Mouse (Mus musculus): ENCODE data around the gene Nudcd3. TPM values are rescaled to one million over a fixed set of nuclear protein-coding genes. Genes with fewer than 3 reads are reported as not detected.

The Nudcd3 gene
- polyA plus RNA-seq, 1 experiment from 2014 or later = 39.0 TPM

DNA sequence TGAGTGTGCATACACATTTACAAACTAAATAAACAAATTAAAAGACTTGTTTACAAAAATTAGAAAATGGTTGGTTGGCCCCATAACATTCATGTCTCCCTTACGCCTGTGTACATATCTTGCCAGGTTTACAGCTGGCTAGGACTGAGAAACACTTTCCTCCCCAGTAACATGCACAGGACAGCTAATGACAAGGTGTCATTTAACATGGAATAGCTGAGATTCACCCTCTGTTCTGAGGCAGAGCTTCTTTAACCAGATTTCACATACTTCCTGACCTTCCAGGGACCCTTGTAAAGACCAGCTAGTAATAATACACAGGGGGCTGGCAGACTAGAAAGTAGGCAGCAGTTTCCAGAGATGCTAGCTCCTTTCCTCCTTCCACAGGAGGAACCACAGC, 7.9 kb upstream of the Nudcd3 start:
- no peaks in the 10 kb centered on the region for H3K9me3 ChIP-seq (replicated peaks; ENCODE audit: control insufficient read depth, low read length)
- no peak overlapping the region for H3K4me2 ChIP-seq (ENCODE audit: low read depth, low read length)
- no peak overlapping the region for H3K9ac ChIP-seq (ENCODE audit: low read length)
- no peaks in the 10 kb centered on the region for H3K36me3 ChIP-seq (ENCODE audit: control insufficient read depth, insufficient read depth, low read length)
- H3K4me1 ChIP-seq (ENCODE audit: control insufficient read depth, insufficient read depth, low read length) = no peaks in the 10 kb centered on the region
- no peaks in the 10 kb centered on the region for H3K27me3 ChIP-seq (ENCODE audit: control insufficient read depth, insufficient read depth, low read length)
- no peak overlapping the region for H3K27ac ChIP-seq (ENCODE audit: low read length)
- no peak overlapping the region for H3K4me3 ChIP-seq (replicated peaks; ENCODE audit: low read length)
- 65% methylated on average over 1 of the region's 1 CpGs for WGBS
- no peak for ATAC-seq (ENCODE audit: insufficient read depth, low FRiP score)

GRCm38 (mm10) chr11:6207090-6207489, 6.9 kb upstream of the Nudcd3 start:
- no peaks in the 10 kb centered on the region for H3K9me3 ChIP-seq (replicated peaks; ENCODE audit: control insufficient read depth, low read length)
- H3K4me3 ChIP-seq (replicated peaks; ENCODE audit: low read length) = no peak overlapping the region
- 78% methylated on average over 2 of the region's 2 CpGs for WGBS
- no peaks in the 10 kb centered on the region for H3K27me3 ChIP-seq (ENCODE audit: control insufficient read depth, insufficient read depth, low read length)
- H3K4me2 ChIP-seq (ENCODE audit: low read depth, low read length) = no peak overlapping the region
- 0 out of 2 replicates have a peak, but pooled peaks have one; percentile 29 for ATAC-seq (ENCODE audit: insufficient read depth, low FRiP score)
- H3K27ac ChIP-seq (ENCODE audit: low read length) = no peak overlapping the region
- H3K9ac ChIP-seq (ENCODE audit: low read length) = no peak overlapping the region
- H3K36me3 ChIP-seq (ENCODE audit: control insufficient read depth, insufficient read depth, low read length) = no peaks in the 10 kb centered on the region
- no peaks in the 10 kb centered on the region for H3K4me1 ChIP-seq (ENCODE audit: control insufficient read depth, insufficient read depth, low read length)

DNA sequence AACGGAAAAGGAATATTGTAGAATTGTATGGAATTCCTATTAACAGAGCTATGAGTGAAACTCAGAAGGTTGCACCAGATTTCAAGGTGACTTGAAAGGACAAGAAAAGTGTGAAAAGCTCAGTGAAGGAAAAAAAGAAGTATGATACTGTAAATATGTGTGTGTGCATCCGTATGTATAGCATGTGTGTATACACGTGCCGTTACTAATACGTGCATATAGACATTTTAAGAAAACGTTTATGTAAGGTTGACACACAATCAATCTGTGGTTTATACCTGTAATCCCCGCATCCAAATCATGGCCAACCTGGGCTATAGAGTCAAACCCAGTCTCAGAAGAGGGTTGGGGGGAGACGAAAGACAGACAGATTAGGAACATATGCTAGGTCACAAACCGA, 355 bp upstream of the Nudcd3 start:
- H3K27me3 ChIP-seq (ENCODE audit: control insufficient read depth, insufficient read depth, low read length) = no peaks in the 10 kb centered on the region
- no peaks in the 10 kb centered on the region for H3K36me3 ChIP-seq (ENCODE audit: control insufficient read depth, insufficient read depth, low read length)
- peak overlapping the region; percentile 94 for H3K9ac ChIP-seq (ENCODE audit: low read length)
- H3K9me3 ChIP-seq (replicated peaks; ENCODE audit: control insufficient read depth, low read length) = no peaks in the 10 kb centered on the region
- peaks cover 8% of the 10 kb centered on the region for H3K4me1 ChIP-seq (ENCODE audit: control insufficient read depth, insufficient read depth, low read length)
- no peak; the same call in 1 of the 2 replicates for ATAC-seq (ENCODE audit: insufficient read depth, low FRiP score)
- peak overlapping the region; percentile 94 for H3K27ac ChIP-seq (ENCODE audit: low read length)
- H3K4me2 ChIP-seq (ENCODE audit: low read depth, low read length) = peak overlapping the region; percentile 96
- WGBS = 23% methylated on average over 9 of the region's 9 CpGs
- H3K4me3 ChIP-seq (replicated peaks; ENCODE audit: low read length) = peak overlapping the region; percentile 100

- ATAC-seq (ENCODE audit: insufficient read depth, low FRiP score) = peak; percentile 70
- peak within 1 kb of the TSS; percentile 94 for H3K27ac ChIP-seq (ENCODE audit: low read length)
- no peaks in the 10 kb centered on the region for H3K9me3 ChIP-seq (replicated peaks; ENCODE audit: control insufficient read depth, low read length)
- H3K27me3 ChIP-seq (ENCODE audit: control insufficient read depth, insufficient read depth, low read length) = no peaks in the 10 kb centered on the region
- peak within 1 kb of the TSS; percentile 94 for H3K9ac ChIP-seq (ENCODE audit: low read length)
- H3K36me3 ChIP-seq (ENCODE audit: control insufficient read depth, insufficient read depth, low read length) = no peaks in the 10 kb centered on the region
- 1% methylated on average over 35 of the region's 35 CpGs for WGBS
- H3K4me2 ChIP-seq (ENCODE audit: low read depth, low read length) = peak within 1 kb of the TSS; percentile 96
- H3K4me3 ChIP-seq (replicated peaks; ENCODE audit: low read length) = peak within 1 kb of the TSS; percentile 100
- peaks cover 8% of the 10 kb centered on the region for H3K4me1 ChIP-seq (ENCODE audit: control insufficient read depth, insufficient read depth, low read length)
Observed at GRCm38 (mm10) chr11:6199410-6200086, 667 bp downstream of the Nudcd3 start, which contains the start of gene A730071L15Rik. A730071L15Rik (plus strand) TSS chr11:6200029.

GRCm38 (mm10) chr11:6198449-6198848, 1.8 kb downstream of the Nudcd3 start:
- 85% methylated on average over 4 of the region's 4 CpGs for WGBS
- no peak for ATAC-seq (ENCODE audit: insufficient read depth, low FRiP score)
- no peak overlapping the region for H3K9ac ChIP-seq (ENCODE audit: low read length)
- peaks cover 8% of the 10 kb centered on the region for H3K4me1 ChIP-seq (ENCODE audit: control insufficient read depth, insufficient read depth, low read length)
- peak overlapping the region; percentile 100; the same call in 1 of the 2 replicates for H3K4me3 ChIP-seq (replicated peaks; ENCODE audit: low read length)
- no peaks in the 10 kb centered on the region for H3K9me3 ChIP-seq (replicated peaks; ENCODE audit: control insufficient read depth, low read length)
- no peaks in the 10 kb centered on the region for H3K27me3 ChIP-seq (ENCODE audit: control insufficient read depth, insufficient read depth, low read length)
- peak overlapping the region; percentile 96 for H3K4me2 ChIP-seq (ENCODE audit: low read depth, low read length)
- no peaks in the 10 kb centered on the region for H3K36me3 ChIP-seq (ENCODE audit: control insufficient read depth, insufficient read depth, low read length)
- H3K27ac ChIP-seq (ENCODE audit: low read length) = no peak overlapping the region

DNA sequence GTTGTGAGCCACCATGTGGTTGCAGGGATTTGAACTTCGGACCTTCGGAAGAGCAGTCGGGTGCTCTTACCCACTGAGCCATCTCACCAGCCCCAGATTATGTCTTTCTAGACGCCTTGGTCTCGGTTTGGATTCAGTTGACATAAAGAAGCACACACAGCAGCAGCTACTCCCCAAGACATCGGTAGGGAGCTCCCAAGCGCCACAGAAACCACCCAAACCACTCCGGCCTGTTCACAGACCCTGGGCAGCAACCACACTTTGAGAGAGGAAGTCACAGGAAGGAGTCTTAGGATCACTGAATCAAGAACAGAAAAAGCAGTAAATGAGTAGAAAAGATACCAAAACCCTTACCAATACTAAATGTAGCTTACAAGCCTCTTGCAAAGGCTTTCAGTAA, 3.4 kb downstream of the Nudcd3 start:
- Histone ChIP-seq H3K27me3 (ENCODE audit: control insufficient read depth, insufficient read depth, low read length) (no peaks in the 10 kb centered on the region), H3K9ac (ENCODE audit: low read length) (no peak overlapping the region), H3K27ac (ENCODE audit: low read length) (no peak overlapping the region), H3K9me3 (replicated peaks; ENCODE audit: control insufficient read depth, low read length) (no peaks in the 10 kb centered on the region), H3K36me3 (ENCODE audit: control insufficient read depth, insufficient read depth, low read length) (no peaks in the 10 kb centered on the region), H3K4me3 (replicated peaks; ENCODE audit: low read length) (no peak overlapping the region), H3K4me1 (ENCODE audit: control insufficient read depth, insufficient read depth, low read length) (peaks cover 8% of the 10 kb centered on the region), H3K4me2 (ENCODE audit: low read depth, low read length) (no peak overlapping the region)
- 89% methylated on average over 8 of the region's 8 CpGs for WGBS
- ATAC-seq (ENCODE audit: insufficient read depth, low FRiP score) = no peak

GRCm38 (mm10) chr11:6187878-6188277, 12.3 kb downstream of the Nudcd3 start:
- Histone ChIP-seq H3K4me1 (ENCODE audit: control insufficient read depth, insufficient read depth, low read length) (peaks cover 8% of the 10 kb centered on the region), H3K9ac (ENCODE audit: low read length) (no peak overlapping the region), H3K4me3 (replicated peaks; ENCODE audit: low read length) (no peak overlapping the region), H3K36me3 (ENCODE audit: control insufficient read depth, insufficient read depth, low read length) (no peaks in the 10 kb centered on the region), H3K4me2 (ENCODE audit: low read depth, low read length) (no peak overlapping the region), H3K27ac (ENCODE audit: low read length) (no peak overlapping the region), H3K27me3 (ENCODE audit: control insufficient read depth, insufficient read depth, low read length) (no peaks in the 10 kb centered on the region), H3K9me3 (replicated peaks; ENCODE audit: control insufficient read depth, low read length) (no peaks in the 10 kb centered on the region)
- WGBS = 8% methylated on average over 2 of the region's 2 CpGs
- no peak; the same call in 1 of the 2 replicates for ATAC-seq (ENCODE audit: insufficient read depth, low FRiP score)

DNA sequence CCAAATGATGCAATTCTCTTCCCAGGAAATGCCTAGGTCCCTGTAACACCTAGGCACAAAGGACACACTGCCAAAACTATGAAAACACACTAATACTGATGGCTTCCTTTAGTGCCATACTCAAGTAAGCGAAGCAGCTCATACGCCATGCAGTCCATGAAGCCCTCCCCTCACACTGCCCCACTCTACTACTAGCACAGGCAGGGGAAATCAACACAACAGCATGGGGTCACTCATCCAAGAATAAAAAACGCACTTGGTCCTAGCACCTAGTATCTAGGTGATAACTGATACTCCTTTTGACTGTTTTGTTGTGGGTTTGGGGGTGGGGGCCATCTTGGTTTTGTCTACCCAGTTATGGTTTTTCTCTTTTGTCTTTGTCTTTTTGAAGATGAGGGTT, 12.8 kb downstream of the Nudcd3 start:
- Histone ChIP-seq H3K36me3 (ENCODE audit: control insufficient read depth, insufficient read depth, low read length) (no peaks in the 10 kb centered on the region), H3K9ac (ENCODE audit: low read length) (no peak overlapping the region), H3K27ac (ENCODE audit: low read length) (no peak overlapping the region), H3K4me1 (ENCODE audit: control insufficient read depth, insufficient read depth, low read length) (peaks cover 8% of the 10 kb centered on the region), H3K4me2 (ENCODE audit: low read depth, low read length) (no peak overlapping the region), H3K4me3 (replicated peaks; ENCODE audit: low read length) (no peak overlapping the region), H3K9me3 (replicated peaks; ENCODE audit: control insufficient read depth, low read length) (no peaks in the 10 kb centered on the region), H3K27me3 (ENCODE audit: control insufficient read depth, insufficient read depth, low read length) (no peaks in the 10 kb centered on the region)
- WGBS = 89% methylated on average over 3 of the region's 3 CpGs
- no peak for ATAC-seq (ENCODE audit: insufficient read depth, low FRiP score)

DNA sequence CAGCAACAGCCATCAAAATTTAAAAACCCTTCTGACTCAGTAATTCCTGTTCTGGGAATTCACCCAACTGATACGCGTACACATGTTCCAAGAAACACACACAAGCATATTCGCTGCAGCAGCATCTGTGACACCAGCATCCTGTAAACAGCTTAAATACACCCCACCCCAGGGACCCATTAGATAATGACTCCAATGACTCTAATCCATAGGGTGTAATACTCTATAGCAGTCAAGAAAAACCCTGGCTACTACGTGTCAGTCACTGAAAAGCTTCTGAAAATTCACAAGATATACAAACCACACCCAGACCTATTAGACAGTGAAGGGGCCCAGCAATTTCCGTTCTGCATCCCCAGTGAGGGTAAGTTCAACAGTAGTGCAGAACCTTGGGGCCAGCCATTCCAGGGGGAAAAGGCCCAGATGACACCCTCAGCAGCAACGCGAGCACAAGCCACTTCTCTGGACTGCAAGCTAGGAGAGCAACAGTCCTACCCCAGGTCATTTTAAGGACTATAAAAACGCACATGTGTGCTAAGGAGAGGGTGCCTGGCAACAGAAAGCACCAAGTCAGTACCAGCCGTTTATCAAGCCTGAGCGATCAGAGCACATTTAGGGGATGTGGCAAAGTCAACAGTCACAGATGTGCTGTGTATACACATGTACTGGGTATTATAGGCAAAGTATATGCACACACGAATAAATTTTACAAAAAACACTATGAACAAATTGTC, 15.8 kb downstream of the Nudcd3 start:
- Histone ChIP-seq H3K27ac (ENCODE audit: low read length) (no peak overlapping the region), H3K27me3 (ENCODE audit: control insufficient read depth, insufficient read depth, low read length) (no peaks in the 10 kb centered on the region), H3K4me3 (replicated peaks; ENCODE audit: low read length) (no peak overlapping the region), H3K4me1 (ENCODE audit: control insufficient read depth, insufficient read depth, low read length) (peaks cover 12% of the 10 kb centered on the region), H3K36me3 (ENCODE audit: control insufficient read depth, insufficient read depth, low read length) (no peaks in the 10 kb centered on the region), H3K4me2 (ENCODE audit: low read depth, low read length) (no peak overlapping the region), H3K9ac (ENCODE audit: low read length) (no peak overlapping the region), H3K9me3 (replicated peaks; ENCODE audit: control insufficient read depth, low read length) (no peaks in the 10 kb centered on the region)
- 53% methylated on average over 11 of the region's 11 CpGs for WGBS
- no peak for ATAC-seq (ENCODE audit: insufficient read depth, low FRiP score)
